Mouse (Mus musculus) thymus, adult 2 months (tissue): Measurements from ENCODE around the gene 1110065P20Rik.

Experiments used
- CTCF ChIP-seq: fragments of 200-500 bp; IDR thresholded peaks from 2 replicates; pipeline ENCODE4 v1.5.1; 2012; ENCODE audit warnings: mild to moderate bottlenecking, control low read depth, low read length, moderate library complexity, borderline replicate concordance; ENCODE audit not compliant: control insufficient read depth, poor library complexity, insufficient read depth; ENCODE audit errors: extremely low read depth
- POLR2A ChIP-seq: fragments of 200-500 bp; IDR thresholded peaks from 2 replicates; pipeline ENCODE4 v1.6.1; 2012; ENCODE audit warnings: mild to moderate bottlenecking, low read length, control low read depth, moderate library complexity; ENCODE audit not compliant: control insufficient read depth, poor library complexity, insufficient read depth; ENCODE audit errors: extremely low read depth

DNA sequence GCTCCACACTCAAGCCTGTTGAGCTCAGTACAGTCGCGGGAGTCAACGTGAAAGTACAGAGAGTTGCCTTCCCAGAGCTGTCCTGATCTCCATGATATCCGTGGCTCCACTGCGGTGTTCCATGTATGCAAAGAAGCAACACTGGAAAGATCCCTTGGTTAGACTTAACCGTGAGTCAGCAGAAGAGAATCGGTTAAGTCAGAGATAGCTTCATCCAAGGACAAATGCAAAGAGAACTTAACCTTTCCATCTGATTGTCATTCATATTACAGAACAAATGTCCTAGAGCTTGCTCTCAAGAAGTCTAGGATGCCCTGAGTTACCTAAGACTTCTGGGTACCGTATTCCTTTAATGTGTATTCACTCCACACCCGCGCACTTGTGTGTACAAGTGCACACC is 18.2 kb downstream of the 1110065P20Rik start:
- TF ChIP-seq POLR2A (no peak), CTCF (no peak)
